Mouse (Mus musculus) frontal cortex, postnatal 14 days (tissue): ENCODE results near the gene Stpg3.

ENCODE experiments used
- DNase-seq, 2 experiments: peaks; one replicate each; pipeline ENCODE4 v3.0.0; 2022; ENCODE audit warnings: low spot score in 2 of 2

Gene Stpg3

GRCm38 (mm10) chr2:25210686-25211085, 3.8 kb downstream of the Stpg3 start:
- DNase-seq, result no peak

- DNase-seq, result no peak
Observed at GRCm38 (mm10) chr2:25207593-25207992, 6.8 kb downstream of the Stpg3 start.

- DNase-seq, result no peak
Observed at GRCm38 (mm10) chr2:25203631-25204214, 10.7 kb downstream of the Stpg3 start.

GRCm38 (mm10) chr2:25200631-25201030, 13.8 kb downstream of the Stpg3 start:
- no peak for DNase-seq

DNA sequence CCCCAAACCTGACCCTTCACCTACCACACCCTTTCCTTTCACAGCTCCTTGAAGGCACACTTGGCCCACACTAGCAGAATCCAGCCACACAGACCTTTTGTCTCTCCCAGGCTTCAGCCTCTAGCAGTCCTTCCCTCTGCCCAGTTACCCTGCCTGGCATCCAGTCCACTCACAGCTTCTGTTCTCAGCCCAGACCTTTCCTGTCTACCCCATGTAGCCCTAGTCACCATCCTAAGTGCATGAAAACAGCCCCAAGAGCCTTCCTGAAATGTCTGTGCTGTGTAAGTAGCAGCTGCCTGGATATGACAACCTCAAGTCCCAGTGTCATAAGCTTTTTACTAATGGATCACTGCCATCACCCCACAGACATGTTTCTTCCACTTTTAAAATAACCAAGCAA, 16.5 kb downstream of the Stpg3 start:
- DNase-seq, result no peak

GRCm38 (mm10) chr2:25197191-25197590, 17.2 kb downstream of the Stpg3 start:
- DNase-seq, result no peak

DNA sequence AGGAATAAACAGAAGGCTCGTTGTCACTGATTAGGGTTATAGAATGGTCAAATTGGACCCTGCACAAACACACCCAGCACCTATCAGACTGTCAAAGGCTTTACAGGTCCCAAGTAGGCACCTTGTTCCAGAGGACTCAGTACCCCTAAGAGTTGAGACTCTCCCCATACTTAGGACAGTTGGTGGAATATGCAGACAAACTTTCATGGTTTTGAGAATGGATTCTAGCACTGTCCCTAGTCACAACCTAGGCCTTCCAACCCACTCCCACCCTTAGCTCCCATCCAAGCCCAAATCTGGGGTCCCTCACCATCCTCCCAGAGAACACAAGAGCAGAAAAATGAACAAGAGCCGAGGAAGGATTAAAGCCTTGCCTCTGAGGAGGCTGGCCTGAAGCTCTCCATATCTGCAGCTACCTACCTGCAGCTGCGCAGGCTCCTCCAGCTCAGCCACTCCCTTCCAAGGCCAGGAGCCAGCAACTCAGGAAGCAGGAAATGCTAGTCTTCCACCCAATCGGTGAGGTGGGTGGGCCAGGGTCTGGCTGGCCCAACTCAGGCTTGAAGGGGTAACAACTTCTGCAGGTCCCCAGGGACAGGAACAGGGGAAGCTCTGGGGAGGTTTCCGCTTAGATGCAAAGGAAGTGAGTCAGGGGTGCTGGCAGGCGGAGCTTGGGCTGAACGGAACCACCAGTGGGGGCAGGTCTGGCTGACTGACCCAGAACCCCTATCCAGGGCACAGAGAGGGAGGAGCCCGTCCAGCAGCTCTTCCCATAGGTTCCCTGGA, 18.1 kb downstream of the Stpg3 start, which contains the start of gene Tor4a:
Gene Tor4a, minus strand, starts transcription at position 715 of the 783 bp plus-strand sequence.
- DNase-seq, result no peak

- no peak for DNase-seq
Observed at GRCm38 (mm10) chr2:25195211-25196156, 19.0 kb downstream of the Stpg3 start.

GRCm38 (mm10) chr2:25194486-25195171, 19.8 kb downstream of the Stpg3 start:
- no peak for DNase-seq

- no peak for DNase-seq
Observed at GRCm38 (mm10) chr2:25194006-25194405, 20.4 kb downstream of the Stpg3 start.

- DNase-seq, result peak; percentile 74 to 77
Observed at GRCm38 (mm10) chr2:25193330-25193770, 21.1 kb downstream of the Stpg3 start.

- no peak for DNase-seq
Observed at GRCm38 (mm10) chr2:25187841-25188240, 26.6 kb downstream of the Stpg3 start.

- DNase-seq, result no peak
Observed at GRCm38 (mm10) chr2:25186575-25186930, 27.9 kb downstream of the Stpg3 start.

DNA sequence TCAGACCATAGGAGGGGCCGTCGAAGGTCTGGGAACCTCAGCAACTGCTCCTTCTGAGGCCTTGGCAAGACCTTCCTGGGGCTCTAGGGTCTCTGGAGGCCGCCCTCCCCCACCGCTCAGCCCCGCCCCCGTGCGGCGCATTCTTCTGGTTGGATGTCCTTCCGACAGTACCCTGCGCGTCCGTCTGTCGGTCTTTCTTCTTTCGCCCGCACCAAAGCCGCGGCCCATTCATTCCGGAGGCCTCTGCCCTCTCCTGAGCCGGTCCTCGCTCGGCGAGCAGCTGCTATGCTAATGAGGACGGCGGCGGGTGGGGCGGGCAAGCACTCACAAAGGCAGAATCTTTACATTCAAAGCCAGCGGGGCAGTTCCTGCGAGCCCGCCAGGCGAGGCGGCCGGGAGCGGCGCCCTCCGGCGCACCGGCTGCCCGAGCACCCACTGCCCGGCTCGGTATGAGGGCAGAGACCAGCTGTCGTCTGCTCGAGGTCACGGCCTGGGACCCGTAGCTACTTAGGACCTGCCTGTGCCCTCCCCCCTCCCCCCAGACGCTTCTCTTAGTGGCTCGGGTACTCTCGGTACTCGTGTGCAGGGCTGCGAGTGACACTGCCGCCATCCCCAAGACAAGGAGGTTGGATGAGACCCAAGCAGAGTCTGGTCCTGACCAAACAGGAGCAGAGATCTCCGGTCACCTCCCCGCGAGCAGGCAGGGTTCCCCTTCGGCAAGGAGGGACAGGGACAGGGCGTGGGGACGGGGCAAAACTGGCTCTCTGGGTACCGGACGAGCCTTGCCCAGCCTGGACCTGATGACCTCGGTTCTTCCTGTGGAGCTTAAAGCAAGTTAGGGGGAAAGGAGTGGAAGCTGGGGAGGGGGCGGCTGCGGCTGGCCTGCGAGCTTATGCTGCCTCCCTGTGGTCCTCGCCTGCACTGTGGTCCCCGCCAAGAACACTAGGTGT, 28.5 kb downstream of the Stpg3 start:
- peak in 1 of 2 experiments; percentile 52 for DNase-seq

DNA sequence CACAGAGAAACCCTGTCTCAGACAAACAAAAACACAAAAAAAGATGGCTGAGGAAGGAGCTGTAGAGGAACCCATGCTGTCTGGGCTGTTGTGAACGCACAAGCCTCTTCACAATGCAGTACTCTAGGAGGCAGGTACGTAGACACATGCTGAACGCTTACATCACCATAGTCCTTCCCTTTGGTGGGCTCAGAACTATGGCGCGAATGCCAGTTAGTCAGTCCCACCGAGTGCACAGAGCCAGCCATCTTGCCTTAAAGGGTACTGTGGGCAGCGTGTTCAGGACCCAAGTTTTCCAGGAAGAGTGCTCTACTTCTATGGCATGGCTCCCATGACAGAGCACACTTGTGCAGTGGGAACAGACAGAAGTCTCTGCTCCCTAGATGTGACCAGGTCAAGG, 29.9 kb downstream of the Stpg3 start:
- no peak for DNase-seq

DNA sequence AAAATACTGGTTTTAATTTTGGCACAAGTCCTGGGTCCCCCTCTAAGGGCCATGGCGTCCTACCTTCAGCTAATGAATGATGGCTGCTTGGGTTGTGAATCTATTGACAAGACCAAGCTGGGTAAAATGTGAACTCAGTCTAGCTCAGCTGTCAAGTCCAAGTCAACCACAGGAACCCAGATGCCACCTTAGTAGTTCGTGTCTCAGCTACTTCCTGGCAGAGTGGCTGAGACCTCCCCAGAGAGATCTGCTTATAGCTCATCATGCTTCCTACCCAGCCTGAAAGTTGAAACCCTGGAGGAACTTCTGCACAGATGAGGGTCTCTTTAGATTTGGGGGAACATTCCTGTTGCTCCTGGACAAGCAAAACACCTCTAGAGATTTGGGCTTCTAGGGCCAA, 31.1 kb downstream of the Stpg3 start:
- no peak for DNase-seq

GRCm38 (mm10) chr2:25182664-25183063, 31.8 kb downstream of the Stpg3 start:
- peak in 1 of 2 experiments; percentile 35 for DNase-seq

DNA sequence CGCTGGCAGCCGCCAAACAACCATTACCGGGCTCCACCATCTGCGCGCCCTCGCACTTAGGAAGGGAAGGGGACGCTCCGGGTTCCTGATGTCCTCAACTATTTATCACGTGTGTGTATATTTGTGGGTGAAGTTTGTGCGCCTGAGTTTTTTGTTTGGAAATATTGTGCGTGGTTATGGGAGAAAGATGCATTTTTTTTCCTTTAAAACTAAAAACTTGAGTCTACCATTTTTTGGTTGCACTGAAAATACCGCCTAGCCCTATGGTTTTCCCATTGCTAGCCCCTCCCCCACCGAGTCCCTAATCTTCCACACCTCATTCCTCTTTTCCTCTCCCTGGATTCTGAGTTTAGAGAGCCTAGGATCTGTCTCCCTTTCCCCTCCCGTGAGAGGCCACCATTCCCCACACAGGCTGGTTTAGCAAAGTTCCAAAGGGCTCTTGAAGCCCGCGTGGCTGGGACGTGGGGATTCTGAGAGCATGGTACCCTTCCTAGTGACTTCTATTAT, 32.5 kb downstream of the Stpg3 start:
- no peak for DNase-seq

DNA sequence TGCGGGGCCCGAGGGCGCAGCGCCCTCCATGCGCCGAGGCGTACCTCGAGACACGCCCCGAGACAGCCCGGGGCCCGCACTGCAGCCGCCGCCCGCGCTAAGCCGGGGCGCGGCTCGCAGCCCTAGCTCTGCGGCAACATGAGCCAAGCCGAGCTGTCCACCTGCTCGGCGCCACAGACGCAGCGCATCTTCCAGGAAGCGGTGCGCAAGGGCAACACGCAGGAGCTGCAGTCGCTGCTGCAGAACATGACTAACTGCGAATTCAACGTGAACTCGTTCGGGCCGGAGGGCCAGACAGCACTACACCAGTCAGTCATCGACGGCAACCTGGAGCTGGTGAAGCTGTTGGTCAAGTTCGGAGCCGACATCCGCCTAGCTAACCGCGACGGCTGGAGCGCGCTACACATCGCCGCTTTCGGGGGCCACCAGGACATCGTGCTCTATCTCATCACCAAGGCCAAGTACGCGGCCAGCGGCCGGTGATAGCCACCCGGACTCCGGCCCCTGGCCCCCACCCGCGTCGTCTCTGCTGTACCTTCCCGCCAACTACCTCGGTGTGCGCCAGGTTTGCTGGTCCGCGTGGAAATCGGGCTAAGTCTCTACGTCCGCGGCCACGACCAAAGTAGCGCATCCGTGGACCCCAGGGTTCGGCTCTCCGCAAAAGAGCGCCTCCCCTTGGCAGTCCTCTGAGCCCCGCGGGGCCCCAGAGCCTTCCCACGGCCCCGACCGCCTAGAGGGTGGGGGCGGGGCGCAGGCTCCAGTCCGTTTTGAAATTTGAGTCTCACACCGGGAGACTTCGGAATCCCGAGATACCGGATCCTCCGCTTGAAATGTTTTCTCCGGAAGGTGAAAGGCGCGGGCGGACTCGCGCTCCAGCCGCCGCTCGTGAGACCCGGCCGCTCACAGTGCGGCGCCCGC, 33.2 kb downstream of the Stpg3 start:
- DNase-seq, result peak in 1 of 2 experiments; percentile 30
